Mouse (Mus musculus): Measurements from ENCODE around the gene Foxn2. TPM values are rescaled to one million over a fixed set of nuclear protein-coding genes. Genes with fewer than 3 reads are reported as not detected.
"Not testable (repeated sequence)": the region's sequence is repeated elsewhere in the genome, so short reads cannot be mapped to it uniquely, and the experiment has no call there.

The Foxn2 gene
- polyA plus RNA-seq, 1 experiment from 2014 or later = 11.5 TPM

DNA sequence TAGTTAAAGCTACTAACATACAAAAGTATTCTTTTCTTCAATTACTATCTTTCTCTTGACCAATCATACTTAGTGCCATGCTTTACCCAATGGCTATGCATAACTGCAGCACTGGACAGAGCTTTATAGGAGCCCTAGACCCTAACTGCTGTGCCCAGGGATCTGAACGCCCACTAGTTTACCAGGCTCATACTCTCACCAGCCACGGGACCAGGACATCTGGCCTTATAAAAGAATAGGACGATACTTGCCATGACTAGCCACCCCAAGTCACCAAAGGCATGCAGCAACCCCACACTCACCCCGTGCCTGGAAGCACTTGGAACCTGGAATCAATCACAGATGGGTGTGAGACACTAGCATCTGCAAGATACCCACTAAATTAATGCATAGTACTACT is 20.1 kb upstream of the Foxn2 start:
- Histone ChIP-seq H3K36me3 (ENCODE audit: poor library complexity, severe bottlenecking) (no peaks in the 10 kb centered on the region), H3K9ac (no peak overlapping the region), H3K9me3 (replicated peaks) (no peaks in the 10 kb centered on the region), H3K27ac (no peak overlapping the region), H3K27me3 (no peaks in the 10 kb centered on the region), H3K4me3 (no peak overlapping the region), H3K4me2 (no peak overlapping the region), H3K4me1 (no peaks in the 10 kb centered on the region)
- no peak for ATAC-seq
- WGBS = 87% methylated on average over 4 of the region's 4 CpGs

GRCm38 (mm10) chr17:88421246-88421645 is 19.3 kb upstream of the Foxn2 start:
- 92% methylated on average over 6 of the region's 6 CpGs for WGBS
- Histone ChIP-seq H3K9me3 (replicated peaks) (no peaks in the 10 kb centered on the region), H3K27ac (no peak overlapping the region), H3K4me1 (no peaks in the 10 kb centered on the region), H3K9ac (no peak overlapping the region), H3K4me3 (no peak overlapping the region), H3K4me2 (no peak overlapping the region), H3K27me3 (no peaks in the 10 kb centered on the region), H3K36me3 (ENCODE audit: poor library complexity, severe bottlenecking) (no peaks in the 10 kb centered on the region)
- no peak for ATAC-seq

DNA sequence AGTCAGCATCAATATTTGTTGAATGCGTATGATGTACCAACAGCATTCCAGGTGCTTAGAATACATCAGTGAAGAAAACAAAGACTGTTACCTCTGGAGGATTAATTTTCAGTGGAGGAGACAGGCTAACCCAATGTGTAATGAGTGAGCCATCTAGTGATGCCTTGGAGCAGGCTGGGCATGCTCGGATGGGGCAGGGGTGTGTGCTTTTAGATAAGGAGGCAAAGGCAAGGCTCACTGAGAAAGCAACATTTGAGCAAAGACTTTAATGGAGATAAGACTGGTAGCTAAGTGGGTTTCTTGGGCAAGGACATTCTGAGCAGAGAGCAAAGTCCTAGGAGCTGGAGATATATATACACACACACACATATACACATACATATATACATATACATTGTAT is 9.8 kb upstream of the Foxn2 start:
- H3K9ac ChIP-seq = no peak overlapping the region
- no peaks in the 10 kb centered on the region for H3K4me1 ChIP-seq
- H3K27me3 ChIP-seq = no peaks in the 10 kb centered on the region
- no peaks in the 10 kb centered on the region for H3K36me3 ChIP-seq (ENCODE audit: poor library complexity, severe bottlenecking)
- WGBS = 94% methylated on average over 2 of the region's 2 CpGs
- no peak overlapping the region for H3K4me2 ChIP-seq
- no peak overlapping the region for H3K4me3 ChIP-seq
- H3K27ac ChIP-seq = no peak overlapping the region
- ATAC-seq = no peak
- no peaks in the 10 kb centered on the region for H3K9me3 ChIP-seq (replicated peaks)

DNA sequence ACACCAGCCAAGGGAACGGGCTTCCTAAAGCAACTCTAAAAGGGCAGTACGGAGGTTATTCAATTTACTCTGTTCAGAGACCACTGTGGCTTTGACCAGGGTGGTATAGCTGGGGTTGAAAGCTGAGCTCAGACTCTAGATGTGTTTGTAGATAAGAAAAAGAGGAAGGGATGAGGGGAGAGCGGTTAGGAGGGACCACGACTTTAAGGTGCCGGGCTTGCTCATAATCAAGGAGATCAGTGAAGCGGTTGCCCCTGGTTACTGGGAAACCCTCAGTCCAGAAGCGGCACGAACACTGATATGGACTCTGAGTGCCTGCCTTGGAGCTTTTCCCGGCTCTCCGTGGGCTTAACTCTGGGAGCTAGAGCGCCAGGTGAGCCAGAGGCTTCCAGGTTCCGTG is 9.0 kb upstream of the Foxn2 start:
- H3K27ac ChIP-seq = no peak overlapping the region
- no peaks in the 10 kb centered on the region for H3K9me3 ChIP-seq (replicated peaks)
- no peaks in the 10 kb centered on the region for H3K4me1 ChIP-seq
- no peaks in the 10 kb centered on the region for H3K36me3 ChIP-seq (ENCODE audit: poor library complexity, severe bottlenecking)
- no peak for ATAC-seq
- H3K4me2 ChIP-seq = no peak overlapping the region
- 87% methylated on average over 12 of the region's 12 CpGs for WGBS
- H3K27me3 ChIP-seq = no peaks in the 10 kb centered on the region
- no peak overlapping the region for H3K4me3 ChIP-seq
- no peak overlapping the region for H3K9ac ChIP-seq

- H3K9ac ChIP-seq = no peak overlapping the region
- no peaks in the 10 kb centered on the region for H3K9me3 ChIP-seq (replicated peaks)
- no peak overlapping the region for H3K4me2 ChIP-seq
- no peak for ATAC-seq
- 91% methylated on average over 10 of the region's 10 CpGs for WGBS
- H3K4me3 ChIP-seq = no peak overlapping the region
- no peaks in the 10 kb centered on the region for H3K4me1 ChIP-seq
- no peaks in the 10 kb centered on the region for H3K27me3 ChIP-seq
- H3K27ac ChIP-seq = no peak overlapping the region
- no peaks in the 10 kb centered on the region for H3K36me3 ChIP-seq (ENCODE audit: poor library complexity, severe bottlenecking)
These were observed 8.5 kb upstream of the Foxn2 start for GRCm38 (mm10) chr17:88431987-88432386.

GRCm38 (mm10) chr17:88435322-88435721 is 5.2 kb upstream of the Foxn2 start:
- H3K4me3 ChIP-seq = no peak overlapping the region

DNA sequence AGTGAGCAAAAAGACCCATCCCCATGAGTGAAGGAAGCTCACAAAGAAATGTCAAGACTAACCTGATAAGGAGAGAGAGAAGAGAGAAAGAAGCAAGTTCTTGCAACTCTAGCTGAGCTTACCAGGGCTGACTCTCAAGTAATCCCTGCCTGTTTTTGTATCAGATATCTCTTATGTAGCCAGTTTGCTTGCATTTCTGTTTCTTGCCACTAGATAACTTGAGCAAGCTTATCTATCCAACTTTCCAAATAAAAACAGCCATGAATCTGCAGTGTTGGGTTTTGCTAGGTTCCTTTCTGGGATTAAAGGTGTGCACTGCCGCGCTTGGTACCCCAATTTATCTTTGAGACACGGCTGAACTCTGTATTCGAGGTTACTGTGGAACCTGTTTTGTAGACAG is 4.2 kb upstream of the Foxn2 start:
- H3K4me3 ChIP-seq = no peak overlapping the region
- no peaks in the 10 kb centered on the region for H3K4me1 ChIP-seq
- no peak overlapping the region for H3K4me2 ChIP-seq
- H3K27me3 ChIP-seq = peaks cover 7% of the 10 kb centered on the region; the same call in 1 of the 2 replicates
- WGBS = 93% methylated on average over 4 of the region's 4 CpGs
- H3K36me3 ChIP-seq (ENCODE audit: poor library complexity, severe bottlenecking) = no peaks in the 10 kb centered on the region
- ATAC-seq = no peak
- no peaks in the 10 kb centered on the region for H3K9me3 ChIP-seq (replicated peaks)
- no peak overlapping the region for H3K9ac ChIP-seq
- H3K27ac ChIP-seq = no peak overlapping the region

More at GRCm38 (mm10) chr17:88435322-88435721, 5.2 kb upstream of the Foxn2 start:
- ATAC-seq = no peak
- Histone ChIP-seq H3K4me2 (no peak overlapping the region), H3K36me3 (ENCODE audit: poor library complexity, severe bottlenecking) (no peaks in the 10 kb centered on the region), H3K9ac (no peak overlapping the region), H3K4me1 (no peaks in the 10 kb centered on the region), H3K27ac (no peak overlapping the region), H3K27me3 (peaks cover 7% of the 10 kb centered on the region; the same call in 1 of the 2 replicates), H3K9me3 (replicated peaks) (no peaks in the 10 kb centered on the region)
- 83% methylated on average over 10 of the region's 10 CpGs for WGBS

GRCm38 (mm10) chr17:88436749-88437148 is 3.8 kb upstream of the Foxn2 start:
- ATAC-seq; H3K4me2 ChIP-seq; H3K9ac ChIP-seq; H3K4me3 ChIP-seq; H3K9me3 ChIP-seq (replicated peaks); H3K27ac ChIP-seq; H3K36me3 ChIP-seq (ENCODE audit: poor library complexity, severe bottlenecking); H3K4me1 ChIP-seq; H3K27me3 ChIP-seq: not testable (repeated sequence)
- WGBS = 99% methylated on average over 5 of the region's 5 CpGs

GRCm38 (mm10) chr17:88437391-88437790 is 3.1 kb upstream of the Foxn2 start:
- Histone ChIP-seq H3K36me3 (ENCODE audit: poor library complexity, severe bottlenecking) (no peaks in the 10 kb centered on the region), H3K4me1 (no peaks in the 10 kb centered on the region), H3K4me3 (no peak overlapping the region), H3K4me2 (no peak overlapping the region), H3K27ac (no peak overlapping the region), H3K27me3 (peaks cover 7% of the 10 kb centered on the region; the same call in 1 of the 2 replicates), H3K9me3 (replicated peaks) (no peaks in the 10 kb centered on the region), H3K9ac (no peak overlapping the region)
- ATAC-seq = no peak
- 92% methylated on average over 1 of the region's 1 CpGs for WGBS

DNA sequence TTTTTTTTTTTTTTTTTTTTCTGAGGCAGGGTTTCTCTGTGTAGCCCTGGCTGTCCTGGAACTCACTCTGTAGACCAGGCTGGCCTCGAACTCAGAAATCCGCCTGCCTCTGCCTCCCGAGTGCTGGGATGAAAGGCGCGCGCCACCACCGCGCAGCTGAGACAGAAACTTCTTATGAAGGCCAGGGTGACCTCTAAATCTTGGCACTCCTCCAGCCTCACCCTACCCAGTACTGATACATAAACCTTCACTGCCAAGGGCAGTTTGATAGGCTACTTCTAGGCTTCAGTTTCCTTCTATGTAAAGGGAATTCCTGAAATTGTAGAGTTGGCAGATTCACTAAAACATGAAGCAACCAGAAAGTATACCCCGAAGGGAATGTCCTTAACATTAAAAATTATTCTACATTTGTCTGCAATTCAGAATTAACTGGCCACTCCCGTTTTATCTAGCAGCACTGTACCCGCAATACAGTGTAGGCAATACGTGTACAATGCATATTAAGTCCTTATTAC is 918 bp upstream of the Foxn2 start:
- Histone ChIP-seq H3K27ac (peak overlapping the region; percentile 94; the same call in 1 of the 2 replicates), H3K9ac (0 out of 2 replicates have a peak overlapping the region, but pooled peaks have one; percentile 82), H3K4me1 (peaks cover 8% of the 10 kb centered on the region; the same call in 1 of the 2 replicates), H3K36me3 (ENCODE audit: poor library complexity, severe bottlenecking) (no peaks in the 10 kb centered on the region), H3K4me3 (peak overlapping the region; percentile 63), H3K4me2 (peak overlapping the region; percentile 80), H3K9me3 (replicated peaks) (no peaks in the 10 kb centered on the region), H3K27me3 (peaks cover 7% of the 10 kb centered on the region; the same call in 1 of the 2 replicates)
- WGBS = 82% methylated on average over 12 of the region's 12 CpGs
- ATAC-seq = no peak

GRCm38 (mm10) chr17:88441001-88441431 is 505 bp downstream of the Foxn2 start:
- H3K27ac ChIP-seq = peak overlapping the region; percentile 94
- under 1% methylated on average over 52 of the region's 55 CpGs for WGBS
- H3K4me3 ChIP-seq = peak overlapping the region; percentile 63
- H3K4me1 ChIP-seq = peaks cover 8% of the 10 kb centered on the region; the same call in 1 of the 2 replicates
- peaks cover 7% of the 10 kb centered on the region; the same call in 1 of the 2 replicates for H3K27me3 ChIP-seq
- no peaks in the 10 kb centered on the region for H3K36me3 ChIP-seq (ENCODE audit: poor library complexity, severe bottlenecking)
- peak overlapping the region; percentile 80 for H3K4me2 ChIP-seq
- peak overlapping the region; percentile 82 for H3K9ac ChIP-seq
- peak; percentile 67 for ATAC-seq
- no peaks in the 10 kb centered on the region for H3K9me3 ChIP-seq (replicated peaks)

DNA sequence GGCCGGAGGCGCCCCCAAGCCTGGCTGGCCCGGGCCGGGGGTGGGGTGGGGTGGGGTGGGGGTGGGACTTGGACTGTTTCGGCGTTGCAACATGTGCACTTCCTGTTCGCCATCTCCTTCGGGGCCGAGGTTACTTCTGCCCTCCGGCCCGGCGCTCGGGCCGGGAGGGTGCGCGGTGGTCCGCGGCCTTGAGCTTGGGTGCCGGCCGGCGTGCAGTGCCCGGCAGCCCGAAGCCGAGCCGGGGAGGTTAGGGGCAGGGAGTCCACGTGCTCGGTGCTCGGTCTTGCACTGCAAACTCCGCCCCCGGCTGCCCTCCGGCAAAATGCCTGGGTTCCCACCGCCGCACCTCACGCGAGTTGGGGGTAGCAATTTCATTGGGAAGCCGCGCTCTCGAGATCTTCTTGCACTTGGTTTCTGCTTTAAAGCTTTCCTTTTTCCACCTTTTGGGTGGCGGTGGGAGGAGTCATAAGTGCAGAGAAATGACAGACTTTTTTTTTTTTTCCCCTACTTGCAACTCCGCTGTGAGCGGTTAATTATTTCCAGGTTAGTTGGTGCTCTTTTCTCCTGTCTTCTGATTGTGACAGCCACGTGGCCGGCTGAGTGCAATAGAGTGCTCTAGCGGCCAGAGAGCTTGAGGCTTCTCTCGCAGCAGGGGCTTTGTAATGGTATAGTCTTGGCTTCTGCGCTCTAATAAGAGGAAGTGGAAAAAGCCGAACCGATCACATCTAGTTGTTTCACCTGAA is 1.1 kb downstream of the Foxn2 start:
- Histone ChIP-seq H3K4me1 (peaks cover 8% of the 10 kb centered on the region; the same call in 1 of the 2 replicates), H3K36me3 (ENCODE audit: poor library complexity, severe bottlenecking) (no peaks in the 10 kb centered on the region), H3K9ac (peak overlapping the region; percentile 82), H3K27ac (peak overlapping the region; percentile 94), H3K4me2 (peak overlapping the region; percentile 80), H3K27me3 (peaks cover 7% of the 10 kb centered on the region; the same call in 1 of the 2 replicates), H3K9me3 (replicated peaks) (no peaks in the 10 kb centered on the region), H3K4me3 (peak overlapping the region; percentile 63)
- under 1% methylated on average over 44 of the region's 48 CpGs for WGBS
- peak; percentile 46 for ATAC-seq

All from forebrain, embryonic 13.5 days (tissue).